Mouse (Mus musculus): ENCODE results near the gene Twf2. TPM values are rescaled to one million over a fixed set of nuclear protein-coding genes. Genes with fewer than 3 reads are reported as not detected.

Gene Twf2
- total and polyA plus RNA-seq, 3 experiments: 182 to 251 (median 219) TPM

DNA sequence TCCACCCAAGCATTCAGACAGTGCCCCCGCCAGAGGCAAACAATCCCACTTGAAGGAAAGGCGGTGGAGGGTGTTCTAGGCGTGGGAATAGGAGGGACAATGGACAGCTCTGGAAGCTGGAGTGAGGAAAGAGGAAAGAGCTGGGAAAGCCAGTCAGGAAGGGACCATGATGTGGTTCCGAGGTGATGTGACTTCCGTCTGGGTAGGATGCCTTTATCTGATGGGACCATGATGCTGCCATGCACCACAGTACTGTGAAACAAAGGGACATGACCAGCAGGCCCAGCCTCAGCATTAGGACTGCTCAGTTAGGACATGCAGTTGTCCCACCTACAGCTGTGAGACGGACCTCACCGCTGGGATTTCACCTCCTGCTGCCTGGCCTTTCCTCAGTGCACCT lies 28.3 kb downstream of the Twf2 start:
- DNase-seq: no peak
- Histone ChIP-seq H3K27ac (no peak overlapping the region), H3K4me1 (ENCODE audit: control insufficient read depth, insufficient read depth, low read length) (peaks cover 10% of the 10 kb centered on the region), H3K79me2 (replicated peaks; ENCODE audit: control insufficient read depth, insufficient read depth, low read length) (no peaks in the 10 kb centered on the region), H3K27me3 (ENCODE audit: control insufficient read depth, insufficient read depth, low read length) (no peaks in the 10 kb centered on the region), H3K36me3 (ENCODE audit: control insufficient read depth, insufficient read depth, low read length) (peaks cover 2% of the 10 kb centered on the region; the same call in 1 of the 2 replicates), H3K4me3 (no peak overlapping the region), H3K9ac (ENCODE audit: low read depth, low read length) (no peak overlapping the region)
- WGBS: 49% methylated on average over 7 of the region's 7 CpGs
- TF ChIP-seq CTCF (IDR thresholded peaks at IDR 0.05): no peak
- no peak for TF ChIP-seq POLR2A (IDR thresholded peaks at IDR 0.05; ENCODE audit: insufficient read depth, low read depth, low read length)
- no peak for TF ChIP-seq EP300 (IDR thresholded peaks at IDR 0.05; ENCODE audit: insufficient read depth, low read depth, low read length)
- intact Hi-C loops (cut with DNase I): no loop called here

- WGBS: 82% methylated on average over 4 of the region's 4 CpGs
- no peak overlapping the region for H3K4me3 ChIP-seq
- H3K9ac ChIP-seq (ENCODE audit: low read depth, low read length): no peak overlapping the region
- TF ChIP-seq CTCF (IDR thresholded peaks at IDR 0.05) (no peak), EP300 (IDR thresholded peaks at IDR 0.05; ENCODE audit: insufficient read depth, low read depth, low read length) (no peak), POLR2A (IDR thresholded peaks at IDR 0.05; ENCODE audit: insufficient read depth, low read depth, low read length) (no peak)
- H3K27me3 ChIP-seq (ENCODE audit: control insufficient read depth, insufficient read depth, low read length): no peaks in the 10 kb centered on the region
- intact Hi-C loops (cut with DNase I): no loop called here
- H3K79me2 ChIP-seq (replicated peaks; ENCODE audit: control insufficient read depth, insufficient read depth, low read length): no peaks in the 10 kb centered on the region
- DNase-seq: no peak
- no peak overlapping the region for H3K27ac ChIP-seq
- peaks cover 10% of the 10 kb centered on the region for H3K4me1 ChIP-seq (ENCODE audit: control insufficient read depth, insufficient read depth, low read length)
- peaks cover 2% of the 10 kb centered on the region; the same call in 1 of the 2 replicates for H3K36me3 ChIP-seq (ENCODE audit: control insufficient read depth, insufficient read depth, low read length)
These were observed 28.9 kb downstream of the Twf2 start for GRCm38 (mm10) chr9:106231816-106232215.

- DNase-seq: no peak
- Histone ChIP-seq H3K36me3 (ENCODE audit: control insufficient read depth, insufficient read depth, low read length) (peaks cover 2% of the 10 kb centered on the region; the same call in 1 of the 2 replicates), H3K27ac (no peak overlapping the region), H3K9ac (ENCODE audit: low read depth, low read length) (no peak overlapping the region), H3K27me3 (ENCODE audit: control insufficient read depth, insufficient read depth, low read length) (no peaks in the 10 kb centered on the region), H3K79me2 (replicated peaks; ENCODE audit: control insufficient read depth, insufficient read depth, low read length) (no peaks in the 10 kb centered on the region), H3K4me3 (no peak overlapping the region), H3K4me1 (ENCODE audit: control insufficient read depth, insufficient read depth, low read length) (peaks cover 9% of the 10 kb centered on the region)
- intact Hi-C loops (cut with DNase I): no loop called here
- WGBS: 82% methylated on average over 3 of the region's 3 CpGs
- TF ChIP-seq CTCF (IDR thresholded peaks at IDR 0.05) (no peak), POLR2A (IDR thresholded peaks at IDR 0.05; ENCODE audit: insufficient read depth, low read depth, low read length) (no peak), EP300 (IDR thresholded peaks at IDR 0.05; ENCODE audit: insufficient read depth, low read depth, low read length) (no peak)
These were observed 30.0 kb downstream of the Twf2 start for GRCm38 (mm10) chr9:106232956-106233355.

- Histone ChIP-seq H3K4me3 (no peak overlapping the region), H3K4me1 (ENCODE audit: control insufficient read depth, insufficient read depth, low read length) (peaks cover 9% of the 10 kb centered on the region), H3K79me2 (replicated peaks; ENCODE audit: control insufficient read depth, insufficient read depth, low read length) (no peaks in the 10 kb centered on the region), H3K9ac (ENCODE audit: low read depth, low read length) (no peak overlapping the region), H3K36me3 (ENCODE audit: control insufficient read depth, insufficient read depth, low read length) (peaks cover 2% of the 10 kb centered on the region; the same call in 1 of the 2 replicates), H3K27me3 (ENCODE audit: control insufficient read depth, insufficient read depth, low read length) (no peaks in the 10 kb centered on the region), H3K27ac (no peak overlapping the region)
- intact Hi-C loops (cut with DNase I): no loop called here
- 84% methylated on average over 6 of the region's 6 CpGs for WGBS
- no peak for DNase-seq
- TF ChIP-seq CTCF (IDR thresholded peaks at IDR 0.05) (no peak), EP300 (IDR thresholded peaks at IDR 0.05; ENCODE audit: insufficient read depth, low read depth, low read length) (no peak), POLR2A (IDR thresholded peaks at IDR 0.05; ENCODE audit: insufficient read depth, low read depth, low read length) (no peak)
These were observed 31.0 kb downstream of the Twf2 start for GRCm38 (mm10) chr9:106233953-106234352.

DNA sequence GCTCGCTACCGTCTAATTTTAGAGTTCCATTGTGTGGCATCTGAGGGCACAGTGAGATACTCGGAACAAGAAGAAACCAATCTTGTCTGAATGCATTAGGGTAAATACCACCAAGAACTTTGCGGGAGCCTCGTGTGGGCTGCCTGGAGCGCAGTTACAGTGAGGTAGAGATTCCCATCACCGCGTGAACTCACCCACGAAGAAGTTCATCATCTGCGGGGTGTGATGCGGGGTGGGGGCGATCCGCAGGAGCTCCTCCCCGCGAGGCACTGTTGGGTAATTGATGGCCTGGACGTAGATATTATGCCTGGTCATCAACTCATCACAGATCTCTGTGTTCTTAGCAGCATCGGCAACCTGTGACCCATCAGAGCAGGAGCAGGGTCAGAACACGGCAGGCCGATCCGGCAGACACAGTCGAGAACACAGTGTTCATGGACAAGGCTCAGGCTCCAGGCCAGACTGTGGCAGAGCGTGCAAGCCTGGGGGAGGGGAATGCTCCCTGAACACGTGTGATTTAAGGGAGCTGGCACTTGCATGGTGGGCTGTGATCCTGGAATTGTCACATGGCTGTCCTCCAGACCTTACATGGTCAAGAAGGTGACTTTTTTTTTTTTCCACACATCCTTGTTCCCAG lies 32.4 kb downstream of the Twf2 start:
- WGBS: 74% methylated on average over 23 of the region's 23 CpGs
- DNase-seq: peak; percentile 57 to 72

DNA sequence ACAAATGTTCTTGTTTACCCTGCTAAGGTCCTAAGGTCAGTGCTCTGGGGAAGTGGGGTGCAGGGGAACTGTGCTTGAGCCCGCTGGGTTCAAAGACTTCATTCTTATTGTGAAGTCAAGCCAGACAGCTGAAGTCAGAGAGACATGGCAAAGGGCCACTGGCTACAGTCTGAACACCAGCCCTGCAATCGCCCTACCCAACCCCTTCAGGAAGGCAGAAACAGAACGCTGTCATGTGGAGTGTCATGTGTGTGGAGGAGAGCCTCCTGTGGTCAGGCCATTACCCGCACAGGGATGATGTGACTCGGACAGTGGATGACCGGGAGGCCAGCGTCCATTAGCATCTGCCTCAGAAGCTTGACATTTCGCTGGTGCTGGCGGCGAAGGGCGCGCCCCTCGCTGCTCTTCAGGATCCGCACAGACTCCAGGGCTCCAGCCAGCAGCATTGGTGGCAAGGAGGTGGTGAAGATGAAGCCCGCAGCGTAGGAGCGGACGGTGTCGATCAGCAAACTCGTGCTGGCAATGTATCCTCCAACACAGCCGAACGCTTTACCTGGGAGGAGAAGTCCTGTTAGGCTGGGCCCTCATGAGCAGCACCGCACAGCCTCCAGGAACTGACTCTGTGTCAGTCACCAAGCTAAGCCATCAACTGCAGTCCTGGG lies 33.4 kb downstream of the Twf2 start:
- Histone ChIP-seq H3K9ac (ENCODE audit: low read depth, low read length) (no peak overlapping the region), H3K4me1 (ENCODE audit: control insufficient read depth, insufficient read depth, low read length) (peaks cover 7% of the 10 kb centered on the region), H3K4me3 (no peak overlapping the region), H3K27me3 (ENCODE audit: control insufficient read depth, insufficient read depth, low read length) (no peaks in the 10 kb centered on the region), H3K27ac (peak overlapping the region; percentile 43), H3K79me2 (replicated peaks; ENCODE audit: control insufficient read depth, insufficient read depth, low read length) (no peaks in the 10 kb centered on the region), H3K36me3 (ENCODE audit: control insufficient read depth, insufficient read depth, low read length) (peaks cover 2% of the 10 kb centered on the region; the same call in 1 of the 2 replicates)
- intact Hi-C loops (cut with DNase I): no loop called here
- no peak for DNase-seq
- 83% methylated on average over 23 of the region's 23 CpGs for WGBS
- TF ChIP-seq EP300 (IDR thresholded peaks at IDR 0.05; ENCODE audit: insufficient read depth, low read depth, low read length): no peak

More for the DNA sequence above, 32.4 kb downstream of the Twf2 start:
- H3K79me2 ChIP-seq (replicated peaks; ENCODE audit: control insufficient read depth, insufficient read depth, low read length): no peaks in the 10 kb centered on the region
- TF ChIP-seq CTCF (IDR thresholded peaks at IDR 0.05) (no peak), EP300 (IDR thresholded peaks at IDR 0.05; ENCODE audit: insufficient read depth, low read depth, low read length) (peak; percentile 98), POLR2A (IDR thresholded peaks at IDR 0.05; ENCODE audit: insufficient read depth, low read depth, low read length) (peak; percentile 47; the same call in 1 of the 2 replicates)
- H3K27me3 ChIP-seq (ENCODE audit: control insufficient read depth, insufficient read depth, low read length): no peaks in the 10 kb centered on the region
- H3K9ac ChIP-seq (ENCODE audit: low read depth, low read length): no peak overlapping the region
- intact Hi-C loops (cut with DNase I): no loop called here
- peaks cover 2% of the 10 kb centered on the region; the same call in 1 of the 2 replicates for H3K36me3 ChIP-seq (ENCODE audit: control insufficient read depth, insufficient read depth, low read length)
- peaks cover 9% of the 10 kb centered on the region for H3K4me1 ChIP-seq (ENCODE audit: control insufficient read depth, insufficient read depth, low read length)
- peak overlapping the region; percentile 43 for H3K27ac ChIP-seq
- no peak overlapping the region for H3K4me3 ChIP-seq
